Mouse (Mus musculus) MEL (cell line): Measurements from ENCODE around the gene Toe1. TPM values are rescaled to one million over a fixed set of nuclear protein-coding genes. Genes with fewer than 3 reads are reported as not detected.
"Not testable (repeated sequence)": the region's sequence is repeated elsewhere in the genome, so short reads cannot be mapped to it uniquely, and the experiment has no call there.

Experiments used
- DNase-seq: peaks from one replicate; pipeline ENCODE4 v3.0.0; 2011; ENCODE audit warnings: low read depth, low spot score
- H3K27ac ChIP-seq: 2 replicates; pipeline ENCODE4 v1.5.1; 2012; ENCODE audit warnings: low read depth, mild to moderate bottlenecking, control low read depth, low read length, moderate library complexity; ENCODE audit not compliant: control insufficient read depth
- H3K27me3 ChIP-seq, 2 experiments: fragments of 150-350 bp in 1 of 2; sonication (generic) in 1 of 2; 2 replicates each; pipeline ENCODE4 v1.6.1; 2012; ENCODE audit warnings: low read length in 2 of 2, mild to moderate bottlenecking in 2 of 2, improper control_type of control experiment in 1 of 2, moderate library complexity in 1 of 2; ENCODE audit not compliant: insufficient read depth in 2 of 2, control insufficient read depth in 1 of 2
- H3K36me3 ChIP-seq, 2 experiments: 2 replicates each; pipeline ENCODE4 v1.6.1; 2012 to 2014; ENCODE audit warnings: low read length in 2 of 2, improper control_type of control experiment in 1 of 2, inconsistent platforms in 1 of 2, mild to moderate bottlenecking in 1 of 2; ENCODE audit not compliant: insufficient read depth in 2 of 2, control insufficient read depth in 1 of 2
- H3K4me1 ChIP-seq, 2 experiments: fragments of 150-350 bp in 1 of 2; sonication (generic) in 1 of 2; 2 replicates each; pipeline ENCODE4 v1.6.1; 2012; ENCODE audit warnings: low read length in 2 of 2, improper control_type of control experiment in 1 of 2, mild to moderate bottlenecking in 1 of 2; ENCODE audit not compliant: insufficient read depth in 2 of 2, control insufficient read depth in 1 of 2
- H3K4me3 ChIP-seq, 2 experiments: fragments of 150-350 bp in 1 of 2; sonication (generic) in 1 of 2; 2 replicates each; pipeline ENCODE4 v1.5.1; 2012; ENCODE audit warnings: low read depth in 2 of 2, low read length in 2 of 2, mild to moderate bottlenecking in 2 of 2, moderate library complexity in 2 of 2, control low read depth in 1 of 2, improper control_type of control experiment in 1 of 2; ENCODE audit not compliant: control insufficient read depth in 1 of 2, insufficient read depth in 1 of 2
- H3K79me2 ChIP-seq: 2 replicates; pipeline ENCODE4 v1.6.1; 2012; ENCODE audit warnings: mild to moderate bottlenecking, low read length, moderate library complexity; ENCODE audit not compliant: control insufficient read depth, poor library complexity, insufficient read depth
- H3K9ac ChIP-seq: 2 replicates; pipeline ENCODE4 v1.6.1; 2012; ENCODE audit warnings: low read depth, mild to moderate bottlenecking, control low read depth, low read length, moderate library complexity; ENCODE audit not compliant: control insufficient read depth, poor library complexity, severe bottlenecking
- H3K9me3 ChIP-seq: fragments of 150-350 bp; sonication (generic); replicated peaks from 2 replicates; pipeline ENCODE4 v1.6.1; 2012; ENCODE audit warnings: mild to moderate bottlenecking, low read length, improper control_type of control experiment, moderate library complexity; ENCODE audit not compliant: insufficient read depth
- E2F4 ChIP-seq: IDR thresholded peaks from 2 replicates; pipeline ENCODE4 v1.6.1; 2011; ENCODE audit warnings: low read depth, low read length, improper control_type of control experiment, borderline replicate concordance
- MEF2A ChIP-seq: IDR thresholded peaks from 2 replicates; pipeline ENCODE4 v1.6.1; 2014; ENCODE audit warnings: low read depth, mild to moderate bottlenecking, inconsistent platforms, low read length, improper control_type of control experiment; ENCODE audit not compliant: poor library complexity, insufficient replicate concordance, severe bottlenecking; ENCODE audit errors: extremely low read depth
- MXI1 ChIP-seq: IDR thresholded peaks from 2 replicates; pipeline ENCODE4 v1.6.1; 2011; ENCODE audit warnings: mild to moderate bottlenecking, low read depth, low read length, improper control_type of control experiment
- NELFE ChIP-seq: IDR thresholded peaks from 2 replicates; pipeline ENCODE4 v1.6.1; 2011; ENCODE audit warnings: low read depth, low read length, improper control_type of control experiment
- POLR2A ChIP-seq, 2 experiments: IDR thresholded peaks; 2 replicates each; pipeline ENCODE4 v1.6.1; 2011 to 2012; ENCODE audit warnings: low read length in 2 of 2, mild to moderate bottlenecking in 2 of 2, control low read depth in 1 of 2, improper control_type of control experiment in 1 of 2, low read depth in 1 of 2, moderate library complexity in 1 of 2; ENCODE audit not compliant: control insufficient read depth in 1 of 2, insufficient read depth in 1 of 2, poor library complexity in 1 of 2
- POLR2AphosphoS5 ChIP-seq: IDR thresholded peaks from 2 replicates; pipeline ENCODE4 v1.6.1; 2012; ENCODE audit warnings: low read depth, borderline replicate concordance, mild to moderate bottlenecking, inconsistent platforms, low read length, moderate library complexity, mixed read lengths
- RAD21 ChIP-seq: IDR thresholded peaks from 2 replicates; pipeline ENCODE4 v1.6.1; 2011; ENCODE audit warnings: mild to moderate bottlenecking, low read depth, low read length, improper control_type of control experiment
- SIN3A ChIP-seq: IDR thresholded peaks from 2 replicates; pipeline ENCODE4 v1.6.1; 2012; ENCODE audit warnings: low read length, improper control_type of control experiment, inconsistent platforms
- TBP ChIP-seq: IDR thresholded peaks from 2 replicates; pipeline ENCODE4 v1.8.0; 2011; ENCODE audit warnings: low read depth, low read length, improper control_type of control experiment
- USF1 ChIP-seq: IDR thresholded peaks from 2 replicates; pipeline ENCODE4 v1.6.1; 2014; ENCODE audit warnings: low read depth, mild to moderate bottlenecking, inconsistent platforms, low read length, improper control_type of control experiment, moderate library complexity
- ZKSCAN1 ChIP-seq: IDR thresholded peaks from 2 replicates; pipeline ENCODE4 v1.6.1; 2012; ENCODE audit warnings: low read depth, mild to moderate bottlenecking, inconsistent platforms, low read length, improper control_type of control experiment, moderate library complexity
- ZNF384 ChIP-seq: IDR thresholded peaks from 2 replicates; pipeline ENCODE4 v1.6.1; 2012; ENCODE audit warnings: low read depth, mild to moderate bottlenecking, inconsistent platforms, low read length, improper control_type of control experiment
- polyA plus RNA-seq, 2 experiments: library from polyadenylated mRNA; stranded (reverse) in 1 of 2; unstranded in 1 of 2; fragments of >175 nt in 1 of 2; fragments of >200 nt in 1 of 2; gene quantifications; 2 replicates each; pipeline versions ENCODE4 v1.2.1 to v1.2.4; 2012; ENCODE audit warnings: low replicate concordance in 2 of 2, low read depth in 1 of 2; ENCODE audit not compliant: insufficient read length in 2 of 2, insufficient read depth in 1 of 2, missing spikeins in 1 of 2
- total RNA-seq: library from RNA; depleted of rRNA; stranded (reverse); fragments of 300-350 nt; gene quantifications from 2 replicates; pipeline ENCODE4 v1.2.3, GENCODE M21; 2012

The Toe1 gene
- total and polyA plus RNA-seq, 3 experiments: 38.3 to 49.3 TPM; not detected in 1

DNA sequence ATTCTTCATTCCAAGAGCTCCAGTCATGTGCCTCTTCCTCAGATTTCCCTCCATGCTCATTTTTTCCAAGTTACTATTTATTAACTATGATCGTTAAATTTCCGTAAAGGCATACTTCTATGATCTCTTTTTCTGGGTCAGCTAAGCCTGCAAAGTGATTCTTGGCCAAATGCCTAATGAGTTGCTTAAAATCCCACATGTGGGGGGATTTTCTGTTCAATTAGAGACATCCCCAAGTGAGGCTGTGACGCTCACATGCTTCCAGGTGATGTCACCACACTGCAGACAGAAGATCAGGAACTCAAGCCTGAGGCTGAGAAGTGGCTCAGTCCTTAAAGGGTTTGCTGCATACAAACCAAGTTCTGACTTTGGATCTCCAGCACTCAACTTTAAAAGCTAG lies 42.5 kb upstream of the Toe1 start:
- Histone ChIP-seq H3K4me1 (no peaks in the 10 kb centered on the region), H3K9me3 (no peaks in the 10 kb centered on the region), H3K4me3 (no peak overlapping the region), H3K79me2 (no peaks in the 10 kb centered on the region), H3K27ac (no peak overlapping the region), H3K9ac (no peak overlapping the region), H3K36me3 (no peaks in the 10 kb centered on the region)
- no peak for TF ChIP-seq E2F4
- no peak for TF ChIP-seq RAD21
- TF ChIP-seq POLR2A (IDR thresholded peaks at IDR 0.05; ENCODE audit: control insufficient read depth in 1 of 2, insufficient read depth in 1 of 2, low read depth in 1 of 2, low read length in 2 of 2, poor library complexity in 1 of 2): no peak
- no peak for TF ChIP-seq MXI1
- no peak for TF ChIP-seq NELFE
- TF ChIP-seq ZNF384: no peak
- no peak for TF ChIP-seq USF1
- no peak for TF ChIP-seq TBP
- TF ChIP-seq, all 39 proteins: peak for 0
- DNase-seq: no peak
- peaks cover 4 to 8% of the 10 kb centered on the region in 2 experiments; a peak in 3 of 4 replicates for H3K27me3 ChIP-seq

- Histone ChIP-seq H3K4me3 (no peak overlapping the region), H3K36me3 (no peaks in the 10 kb centered on the region), H3K9ac (no peak overlapping the region), H3K9me3 (no peaks in the 10 kb centered on the region), H3K27ac (no peak overlapping the region), H3K79me2 (no peaks in the 10 kb centered on the region), H3K4me1 (no peaks in the 10 kb centered on the region), H3K27me3 (peaks cover 4 to 7% of the 10 kb centered on the region in 2 experiments; a peak in 2 of 4 replicates)
- no peak for TF ChIP-seq MEF2A
- no peak for TF ChIP-seq SIN3A
- TF ChIP-seq POLR2A (IDR thresholded peaks at IDR 0.05; ENCODE audit: control insufficient read depth in 1 of 2, insufficient read depth in 1 of 2, low read depth in 1 of 2, low read length in 2 of 2, poor library complexity in 1 of 2): no peak
- DNase-seq: no peak
Measured at GRCm38 (mm10) chr4:116844324-116844723, 36.9 kb upstream of the Toe1 start.

GRCm38 (mm10) chr4:116840841-116841240 lies 33.4 kb upstream of the Toe1 start:
- no peak overlapping the region for H3K9ac ChIP-seq
- H3K4me1 ChIP-seq: no peaks in the 10 kb centered on the region
- no peak overlapping the region for H3K27ac ChIP-seq
- TF ChIP-seq POLR2AphosphoS5 (no peak), ZKSCAN1 (0 out of 2 replicates have a peak, but pooled peaks have one; percentile 49)
- H3K36me3 ChIP-seq: no peaks in the 10 kb centered on the region
- H3K4me3 ChIP-seq: no peak overlapping the region
- H3K79me2 ChIP-seq: no peaks in the 10 kb centered on the region
- peaks cover 0 to 5% of the 10 kb centered on the region in 2 experiments; a peak in 2 of 4 replicates for H3K27me3 ChIP-seq
- no peaks in the 10 kb centered on the region for H3K9me3 ChIP-seq
- DNase-seq: no peak

DNA sequence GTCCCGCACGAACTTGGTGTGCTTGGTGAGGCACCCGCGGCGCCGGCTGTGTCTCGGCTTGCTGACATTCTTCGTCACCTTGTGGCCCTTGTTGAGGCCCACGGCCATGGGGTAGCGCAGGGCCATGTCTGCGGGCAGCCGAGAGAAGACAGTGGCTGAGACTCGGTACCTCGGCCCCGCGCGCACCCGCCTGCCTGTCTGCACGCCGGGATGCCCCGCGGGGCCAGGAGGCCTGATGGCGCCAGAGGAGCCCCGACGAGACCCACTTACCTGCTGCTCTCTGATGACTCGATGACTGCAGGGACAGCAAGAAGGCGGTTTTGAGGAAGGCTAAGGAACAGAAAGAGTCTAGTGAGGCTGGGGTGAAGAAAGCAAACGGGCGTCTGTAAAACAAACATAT lies 32.7 kb upstream of the Toe1 start:
- H3K9ac ChIP-seq, H3K27ac ChIP-seq, H3K79me2 ChIP-seq, H3K4me3 ChIP-seq, H3K9me3 ChIP-seq, H3K27me3 ChIP-seq, H3K4me1 ChIP-seq, DNase-seq, H3K36me3 ChIP-seq: not testable (repeated sequence)
